19 mouse cellular contexts compared by ENCODE assay signal in genomic region chr4:125535977-125536376, GRCm38 (mm10). TPM values are rescaled to one million over a fixed set of nuclear protein-coding genes. Genes with fewer than 3 reads are reported as not detected.
DNase-seq lines count a peak whose midpoint lies in the region; ATAC-seq lines count a peak whose summit lies in the region.
"Had no signal": no experiment of that assay in that cellular context is flagged by ENCODE, and none has a peak within 500 bp of the region (broad histone marks: within the 10 kb centered on the region; RNA-seq: fewer than 3 reads in every experiment).

No protein-coding gene starts in this region.

- H3K4me2 ChIP-seq in forebrain, embryonic 12.5 days, result peak overlapping the region; percentile 28
- H3K4me2 ChIP-seq in forebrain, embryonic 16.5 days (ENCODE audit: low read length), result no peak overlapping the region
- H3K4me2 ChIP-seq in neural tube, embryonic 12.5 days (replicated peaks), result 0 out of 2 replicates have a peak overlapping the region, but pooled peaks have one; percentile 26
- no peak overlapping the region for H3K4me2 ChIP-seq in neural tube, embryonic 15.5 days
- peak overlapping the region; percentile 30 for H3K4me2 ChIP-seq in forebrain, embryonic 13.5 days
- H3K4me2 ChIP-seq: embryonic facial prominence, embryonic 12.5 days; heart, embryonic 12.5 days; intestine, embryonic 15.5 days had no signal

- H3K4me1 ChIP-seq in forebrain, embryonic 12.5 days, result peaks cover 50% of the 10 kb centered on the region
- H3K4me1 ChIP-seq in forebrain, embryonic 16.5 days (replicated peaks; ENCODE audit: control insufficient read depth, insufficient read depth, low read length), result peaks cover 37% of the 10 kb centered on the region
- H3K4me1 ChIP-seq in neural tube, embryonic 12.5 days, result peaks cover 36% of the 10 kb centered on the region
- H3K4me1 ChIP-seq in neural tube, embryonic 15.5 days, result peaks cover 31% of the 10 kb centered on the region
- H3K4me1 ChIP-seq in forebrain, embryonic 13.5 days, result peaks cover 51% of the 10 kb centered on the region
- H3K4me1 ChIP-seq: embryonic facial prominence, embryonic 12.5 days; intestine, embryonic 15.5 days had no signal

- H3K4me3 ChIP-seq in forebrain, embryonic 12.5 days (replicated peaks), result no peak overlapping the region
- no peak overlapping the region for H3K4me3 ChIP-seq in forebrain, embryonic 16.5 days (replicated peaks; ENCODE audit: low read length)
- H3K4me3 ChIP-seq in neural tube, embryonic 12.5 days, result no peak overlapping the region
- H3K4me3 ChIP-seq in neural tube, embryonic 15.5 days (replicated peaks), result no peak overlapping the region
- no peak overlapping the region for H3K4me3 ChIP-seq in forebrain, embryonic 13.5 days
- H3K4me3 ChIP-seq: embryonic facial prominence, embryonic 12.5 days; heart, adult 2 months; heart, embryonic 12.5 days; intestine, embryonic 15.5 days had no signal

- no peaks in the 10 kb centered on the region for H3K9me3 ChIP-seq in forebrain, embryonic 12.5 days
- no peaks in the 10 kb centered on the region for H3K9me3 ChIP-seq in forebrain, embryonic 16.5 days (ENCODE audit: control insufficient read depth, low read length)
- 0 out of 2 replicates have a peak, but pooled peaks cover 5% of the 10 kb centered on the region for H3K9me3 ChIP-seq in neural tube, embryonic 12.5 days
- no peaks in the 10 kb centered on the region for H3K9me3 ChIP-seq in neural tube, embryonic 15.5 days (replicated peaks)
- H3K9me3 ChIP-seq in forebrain, embryonic 13.5 days (replicated peaks), result no peaks in the 10 kb centered on the region
- H3K9me3 ChIP-seq: embryonic facial prominence, embryonic 12.5 days; heart, embryonic 12.5 days; intestine, embryonic 15.5 days had no signal

- DNase-seq in ES-CJ7 (ENCODE audit: low read depth, low spot score), result peak; percentile 78
- no peak for DNase-seq in frontal cortex, postnatal 10 days (ENCODE audit: low spot score in 2 of 2)
- DNase-seq in thymus, postnatal 0 days (ENCODE audit: low spot score), result no peak
- DNase-seq: adrenal gland, adult 8-10 months; adrenal gland, postnatal 36 days; cerebellum, adult 2 months; cerebellum, postnatal 10 days; gastrocnemius, postnatal 10 days; heart, adult 2 months; kidney, adult 18-20 months had no signal

- no peak for ATAC-seq in forebrain, embryonic 12.5 days (ENCODE audit: low FRiP score)
- ATAC-seq in forebrain, embryonic 16.5 days, result no peak
- no peak for ATAC-seq in neural tube, embryonic 12.5 days (ENCODE audit: low FRiP score, low read depth)
- ATAC-seq in neural tube, embryonic 15.5 days (ENCODE audit: low FRiP score), result no peak
- no peak for ATAC-seq in forebrain, embryonic 13.5 days
- ATAC-seq: intestine, embryonic 15.5 days; Patski had no signal

- H3K36me3 ChIP-seq in forebrain, embryonic 12.5 days (replicated peaks), result no peaks in the 10 kb centered on the region
- H3K36me3 ChIP-seq in forebrain, embryonic 16.5 days (ENCODE audit: control insufficient read depth, insufficient read depth), result no peaks in the 10 kb centered on the region
- H3K36me3 ChIP-seq in neural tube, embryonic 12.5 days, result no peaks in the 10 kb centered on the region
- no peaks in the 10 kb centered on the region for H3K36me3 ChIP-seq in neural tube, embryonic 15.5 days
- H3K36me3 ChIP-seq in forebrain, embryonic 13.5 days (ENCODE audit: poor library complexity, severe bottlenecking), result no peaks in the 10 kb centered on the region
- H3K36me3 ChIP-seq: embryonic facial prominence, embryonic 12.5 days; heart, embryonic 12.5 days; intestine, embryonic 15.5 days had no signal

- peak overlapping the region; percentile 89; the same call in 1 of the 2 replicates for H3K27ac ChIP-seq in forebrain, embryonic 12.5 days
- no peak overlapping the region for H3K27ac ChIP-seq in forebrain, embryonic 16.5 days (ENCODE audit: low read length)
- no peak overlapping the region for H3K27ac ChIP-seq in neural tube, embryonic 12.5 days
- H3K27ac ChIP-seq in neural tube, embryonic 15.5 days (replicated peaks), result no peak overlapping the region
- peak overlapping the region; percentile 84 for H3K27ac ChIP-seq in forebrain, embryonic 13.5 days
- H3K27ac ChIP-seq: embryonic facial prominence, embryonic 12.5 days; heart, adult 2 months; intestine, embryonic 15.5 days had no signal

- no peak overlapping the region for H3K9ac ChIP-seq in forebrain, embryonic 12.5 days
- H3K9ac ChIP-seq in forebrain, embryonic 16.5 days (replicated peaks; ENCODE audit: low read depth, low read length), result no peak overlapping the region
- H3K9ac ChIP-seq in neural tube, embryonic 12.5 days, result no peak overlapping the region
- H3K9ac ChIP-seq in neural tube, embryonic 15.5 days (replicated peaks), result no peak overlapping the region
- no peak overlapping the region for H3K9ac ChIP-seq in forebrain, embryonic 13.5 days
- H3K9ac ChIP-seq: embryonic facial prominence, embryonic 12.5 days; heart, embryonic 12.5 days; intestine, embryonic 15.5 days had no signal

- WGBS in forebrain, embryonic 12.5 days, result 33% methylated on average over 4 of the region's 4 CpGs
- WGBS in forebrain, embryonic 16.5 days, result 34% methylated on average over 4 of the region's 4 CpGs
- WGBS in neural tube, embryonic 12.5 days, result 39% methylated on average over 4 of the region's 4 CpGs
- 52% methylated on average over 4 of the region's 4 CpGs for WGBS in neural tube, embryonic 15.5 days
- 30% methylated on average over 4 of the region's 4 CpGs for WGBS in forebrain, embryonic 13.5 days

- peaks cover 80% of the 10 kb centered on the region for H3K27me3 ChIP-seq in forebrain, embryonic 12.5 days
- H3K27me3 ChIP-seq in forebrain, embryonic 16.5 days (replicated peaks; ENCODE audit: control insufficient read depth, insufficient read depth, low read length), result peaks cover 2% of the 10 kb centered on the region
- H3K27me3 ChIP-seq in neural tube, embryonic 12.5 days (replicated peaks), result peaks cover 54% of the 10 kb centered on the region
- peaks cover 27% of the 10 kb centered on the region for H3K27me3 ChIP-seq in neural tube, embryonic 15.5 days (replicated peaks)
- peaks cover 65% of the 10 kb centered on the region for H3K27me3 ChIP-seq in forebrain, embryonic 13.5 days
- H3K27me3 ChIP-seq: Patski had no signal

RNA-seq across cellular contexts. Expression of gene Grik3, which starts 45.5 kb away (rescaled TPM):
- 2.8 and 4.2 TPM in 2 replicates for polyA plus RNA-seq in forebrain, embryonic 12.5 days (2016; fragmentation: Nextera tagmentation; extraction: Ambion mirVana)
- 7.5 and 8.0 TPM in 2 replicates for polyA plus RNA-seq in forebrain, embryonic 16.5 days (2015; fragmentation: Nextera tagmentation; extraction: Ambion mirVana)
- 3.3 and 3.5 TPM in 2 replicates for polyA plus RNA-seq in neural tube, embryonic 12.5 days (2016; fragmentation: Nextera tagmentation; extraction: Ambion mirVana)
- polyA plus RNA-seq in neural tube, embryonic 15.5 days (2015; fragmentation: Nextera tagmentation; extraction: Ambion mirVana), result 4.0 and 4.4 TPM in 2 replicates
- polyA plus RNA-seq in forebrain, embryonic 13.5 days (2015; fragmentation: Nextera tagmentation; extraction: Ambion mirVana), result 4.7 and 4.9 TPM in 2 replicates
- polyA plus RNA-seq in thymus, postnatal 0 days (2015; fragmentation: Nextera tagmentation; extraction: Ambion mirVana), result 0.03 TPM in 1 of 2 replicates, not detected in the other
- polyA plus RNA-seq: Patski had no signal

Comparison
In these comparisons a context has a peak if more than half of its experiments do, and no peak if none do; other contexts are left out.
1. H3K27ac ChIP-seq: peak in forebrain, embryonic 12.5 days (single experiment) and forebrain, embryonic 13.5 days (single experiment); none in forebrain, embryonic 16.5 days (single experiment), neural tube, embryonic 12.5 days (single experiment) and neural tube, embryonic 15.5 days (single experiment).
2. H3K4me2 ChIP-seq: peak in forebrain, embryonic 12.5 days (single experiment), neural tube, embryonic 12.5 days (single experiment) and forebrain, embryonic 13.5 days (single experiment); none in forebrain, embryonic 16.5 days (single experiment) and neural tube, embryonic 15.5 days (single experiment).